Mouse (Mus musculus) urinary bladder, postnatal 25 days (tissue): Measurements from ENCODE around the gene Rapsn.

ENCODE experiments used
- DNase-seq: peaks from one replicate; pipeline ENCODE4 v3.0.0; 2022; ENCODE audit warnings: low spot score

The Rapsn gene

DNA sequence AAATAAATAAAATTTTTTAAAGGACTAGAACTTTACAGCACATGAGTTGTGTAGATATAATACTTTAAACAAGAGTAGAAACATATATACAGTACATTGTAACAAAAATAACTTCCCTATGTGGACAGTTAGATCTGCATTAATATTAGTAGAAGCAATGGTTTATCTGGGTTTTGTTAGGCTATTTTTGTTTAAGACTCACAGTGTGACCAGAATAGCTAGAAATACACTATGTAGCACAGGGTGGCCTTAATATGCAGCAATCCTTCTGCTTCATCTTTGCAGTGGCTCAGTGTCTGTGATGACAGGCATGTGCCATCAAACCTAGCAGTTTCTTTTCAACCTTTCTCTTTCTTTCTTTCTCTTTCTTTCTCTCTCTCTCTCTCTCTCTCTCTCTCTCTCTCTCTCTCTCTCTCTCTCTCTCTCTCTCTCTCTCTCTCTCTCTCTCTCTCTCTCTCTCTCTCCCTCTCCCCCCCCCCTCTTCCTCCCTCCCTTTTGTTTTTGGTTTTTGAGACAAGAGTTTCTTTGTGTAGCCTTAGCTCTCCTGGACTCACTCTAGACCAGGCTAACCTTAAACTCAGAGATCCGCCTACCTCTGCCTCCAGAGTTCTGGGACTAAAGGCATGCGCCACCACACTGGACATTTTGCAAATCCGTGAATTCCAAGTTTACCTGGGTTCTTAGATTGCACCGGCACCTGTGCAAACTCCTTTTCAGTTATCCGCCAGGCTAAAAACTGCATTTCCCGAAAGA, 17.9 kb downstream of the Rapsn start:
- DNase-seq: no peak

DNA sequence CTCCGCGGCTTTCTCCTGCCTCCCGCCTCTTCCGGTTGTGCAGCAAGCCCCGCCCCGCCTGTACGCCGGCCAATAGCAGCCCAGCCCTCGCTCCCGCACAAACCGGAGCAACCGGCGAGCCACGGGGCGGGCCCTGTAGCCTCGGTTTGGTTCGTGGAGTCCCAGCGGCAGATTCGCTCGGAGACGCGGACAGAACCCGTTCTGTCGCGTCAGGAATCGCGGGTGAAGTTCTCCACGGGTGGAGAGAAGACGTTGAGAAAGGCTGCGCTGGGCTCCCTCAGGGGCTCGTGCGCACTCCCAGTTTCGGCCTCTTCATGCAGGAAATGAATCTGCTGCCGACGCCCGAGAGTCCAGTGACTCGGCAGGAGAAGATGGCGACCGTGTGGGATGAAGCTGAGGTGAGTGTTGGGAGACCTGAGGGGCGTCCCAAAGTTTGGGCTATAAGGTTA, 18.5 kb downstream of the Rapsn start, which contains the start of gene Psmc3:
Gene Psmc3, plus strand, starts transcription at position 76 of the 449 bp plus-strand sequence.
- peak; percentile 96 for DNase-seq

DNA sequence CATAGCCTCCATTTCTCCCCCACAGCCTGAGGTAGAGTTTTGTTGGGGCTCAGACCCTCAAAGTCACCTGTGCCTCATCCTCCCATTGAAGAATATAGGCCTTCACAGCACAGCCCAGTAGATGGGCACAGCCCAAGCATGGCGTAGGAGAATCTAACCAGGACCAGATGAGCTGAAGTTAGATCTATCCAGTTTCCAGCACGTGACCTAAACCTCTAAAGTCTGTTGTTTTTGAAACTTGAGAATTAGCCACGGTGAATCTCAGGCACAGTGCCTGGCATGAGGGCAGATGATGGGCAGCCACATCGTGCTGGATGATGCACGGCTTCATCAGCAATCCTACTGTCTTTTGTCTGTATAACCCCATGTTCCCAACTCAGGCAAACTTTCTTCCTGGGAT, 23.0 kb downstream of the Rapsn start:
- DNase-seq: no peak

DNA sequence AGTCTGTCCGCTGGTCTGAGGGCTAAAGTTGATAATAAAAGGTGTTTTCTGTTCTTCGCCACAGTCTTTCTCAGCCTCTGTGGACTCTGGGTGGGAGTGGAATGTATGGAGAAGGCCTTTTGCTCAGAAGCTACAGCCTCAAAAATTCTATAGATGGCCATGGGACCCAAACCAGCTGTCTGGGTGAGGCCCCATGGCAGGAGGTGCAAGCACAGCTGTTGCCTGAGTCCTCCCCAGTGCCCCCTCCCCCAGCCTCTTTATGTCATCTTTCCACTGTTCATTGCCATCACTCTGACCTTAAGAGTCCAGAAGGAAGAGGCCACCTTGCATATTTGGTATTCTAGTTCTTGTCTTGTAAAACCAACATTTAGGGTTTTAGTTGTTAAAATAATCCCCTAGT, 24.0 kb downstream of the Rapsn start:
- DNase-seq: no peak

DNA sequence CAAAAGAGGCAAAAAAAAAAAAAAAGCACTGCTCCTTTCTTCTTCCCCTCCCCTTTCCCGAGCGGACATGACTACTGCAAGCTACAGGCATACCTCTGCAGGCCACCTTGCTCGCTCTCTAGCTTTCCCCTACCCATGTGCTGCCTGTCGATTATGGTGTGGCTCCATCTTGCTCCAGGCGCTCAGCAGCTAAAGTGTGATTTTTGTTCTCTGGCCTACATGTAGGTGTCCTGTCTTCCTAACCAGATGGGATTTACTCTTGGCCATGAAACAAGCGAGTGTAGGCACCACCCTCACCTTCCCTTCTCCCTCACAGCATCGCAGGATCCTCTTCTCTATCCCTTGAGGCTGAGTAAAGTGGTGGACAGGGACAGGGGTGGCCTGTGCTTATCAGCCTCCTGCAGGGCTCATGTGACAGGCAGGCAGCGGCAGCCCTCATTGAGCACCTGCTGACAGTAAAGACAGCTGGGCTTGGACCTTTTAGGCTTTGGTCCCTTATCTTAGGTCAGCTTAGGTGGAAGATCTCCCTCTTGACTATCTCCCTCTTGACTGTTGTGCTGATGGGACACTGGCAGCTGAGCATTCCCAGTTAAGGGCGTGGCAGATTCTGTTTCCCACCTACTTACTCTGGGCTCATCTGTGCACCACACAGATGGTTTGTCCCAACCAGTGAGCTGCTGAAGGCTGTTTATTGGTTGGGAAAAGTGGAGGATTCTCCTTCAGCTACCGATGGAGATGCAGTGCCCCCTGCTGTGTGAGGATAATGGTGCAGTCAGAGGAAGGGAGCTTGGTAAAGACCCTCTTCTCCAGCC, 25.3 kb downstream of the Rapsn start:
- DNase-seq: no peak

DNA sequence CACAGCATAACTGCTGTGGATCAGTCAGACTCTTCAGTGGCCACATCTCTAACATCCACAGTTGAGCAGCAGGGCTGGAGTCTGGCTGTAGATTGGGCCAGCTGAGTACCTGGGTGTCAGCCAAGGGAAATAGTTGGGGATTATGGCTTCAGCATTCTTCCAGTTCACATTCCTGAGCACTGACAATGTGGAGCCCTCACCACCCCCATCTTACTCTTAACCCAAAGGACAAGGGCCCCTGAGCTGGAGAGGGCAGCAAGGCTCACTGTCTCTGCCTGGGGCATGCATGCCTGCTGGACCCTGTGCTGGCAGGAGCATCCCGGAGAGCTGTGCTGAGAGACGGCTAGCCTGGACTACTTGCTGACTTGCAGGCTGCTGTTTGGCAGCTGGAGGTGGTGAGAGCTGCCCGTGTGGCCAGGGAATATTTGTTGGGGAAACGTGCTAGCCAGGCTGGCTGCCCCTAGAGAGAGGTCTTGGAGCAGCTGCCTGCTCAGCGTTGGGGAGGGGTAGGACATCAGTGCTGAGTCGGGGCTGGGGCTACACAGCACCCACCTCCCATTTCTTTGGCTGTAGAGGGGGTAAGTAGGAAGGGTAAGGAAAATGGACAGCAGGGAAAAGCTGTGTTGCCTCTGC, 26.5 kb downstream of the Rapsn start:
- DNase-seq: peak; percentile 43

DNA sequence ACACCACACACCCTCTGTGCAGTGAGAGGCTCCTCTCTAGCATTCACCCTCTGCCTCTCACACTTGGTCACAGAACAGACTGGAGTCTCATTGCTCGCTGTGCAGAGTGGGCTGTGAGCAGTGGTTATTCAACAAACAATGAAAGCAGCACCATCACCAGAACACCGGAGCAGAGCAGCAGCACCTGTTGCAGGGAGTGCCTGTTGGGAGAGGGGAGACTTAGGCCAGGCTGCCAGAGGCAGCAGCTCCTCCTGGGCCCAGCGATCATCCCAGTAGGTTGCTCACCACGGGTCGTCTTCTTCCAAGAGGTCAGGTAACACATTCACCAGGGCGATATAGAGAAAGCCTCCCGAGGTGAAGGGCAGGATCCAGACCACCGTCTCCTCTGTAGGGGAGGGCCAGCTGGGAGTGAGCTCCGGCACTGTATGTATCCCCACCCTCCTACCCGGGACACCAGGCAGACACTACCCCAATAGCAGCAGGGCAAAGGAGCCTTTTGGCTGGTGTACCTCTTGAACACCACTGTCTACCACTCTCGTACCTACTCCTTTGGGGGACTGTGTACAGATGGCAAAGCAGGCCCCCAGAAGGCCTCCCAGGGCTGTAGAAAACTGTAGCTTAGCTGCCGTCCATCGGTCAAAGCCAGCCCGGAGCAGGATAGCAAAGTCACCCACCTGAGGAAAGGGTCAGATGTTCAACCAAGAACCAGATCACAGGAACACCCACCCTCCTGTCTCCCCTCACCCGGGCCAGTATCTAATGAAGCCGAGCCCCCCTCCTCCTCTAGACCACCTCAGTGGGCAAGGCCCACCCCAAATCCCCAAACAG, 27.6 kb downstream of the Rapsn start:
- DNase-seq: no peak

DNA sequence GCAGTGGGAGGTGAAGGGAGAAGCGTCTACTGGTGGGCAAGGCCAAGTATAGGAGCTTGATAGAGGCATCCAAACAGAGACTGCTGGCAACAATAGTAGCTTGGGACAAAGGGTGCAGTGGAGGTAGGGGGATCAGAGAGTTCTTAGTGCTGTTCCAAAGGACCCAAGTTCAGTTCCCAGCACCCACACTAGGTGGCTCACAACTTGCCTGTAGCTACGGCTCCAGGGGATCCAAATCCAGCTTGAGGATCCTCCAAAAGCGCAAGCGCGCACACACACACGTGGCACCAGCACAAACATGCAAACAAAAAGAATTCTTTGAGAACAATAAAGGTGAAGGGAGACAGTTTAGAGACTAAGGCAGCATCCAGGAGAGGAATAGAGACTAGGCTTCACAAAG, 28.8 kb downstream of the Rapsn start:
- no peak for DNase-seq

DNA sequence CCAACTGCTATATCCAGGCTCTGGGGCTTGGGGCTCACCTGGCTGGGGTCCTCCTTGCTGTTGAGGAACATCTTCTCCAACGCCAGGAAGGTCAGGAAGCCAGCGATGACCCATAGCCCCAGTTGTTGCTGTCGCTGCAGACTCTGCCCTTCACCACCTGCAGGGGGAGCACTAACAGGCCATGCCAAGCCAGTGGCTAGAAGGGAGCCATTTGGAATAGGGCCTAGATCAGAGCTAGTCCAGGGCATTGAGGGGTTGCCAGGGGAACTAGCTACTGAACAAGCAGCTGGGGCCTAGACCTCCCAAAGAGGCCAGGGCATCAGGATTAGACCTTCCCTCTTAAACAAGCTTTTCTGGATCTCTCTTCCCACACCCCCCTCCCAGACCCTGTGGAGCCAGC, 30.1 kb downstream of the Rapsn start:
- no peak for DNase-seq

DNA sequence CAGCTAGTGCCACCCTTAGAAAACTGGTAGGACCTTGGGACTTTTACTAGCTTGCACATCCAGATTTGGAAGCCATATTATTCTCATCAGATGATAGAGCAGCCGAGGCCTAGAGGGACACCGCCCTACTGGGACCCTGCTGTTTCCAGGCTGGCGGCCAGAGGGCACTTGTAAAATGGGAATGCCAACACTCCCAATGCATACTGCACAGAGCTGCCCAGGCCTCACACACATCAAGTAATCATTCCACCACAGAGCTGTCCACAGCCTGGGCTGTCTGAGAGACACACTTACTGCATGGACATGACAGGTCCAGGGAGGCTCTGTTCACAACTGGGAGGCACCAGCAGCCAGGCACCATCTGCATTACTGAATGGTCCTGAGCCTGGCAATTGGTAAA, 31.0 kb downstream of the Rapsn start:
- DNase-seq: no peak

DNA sequence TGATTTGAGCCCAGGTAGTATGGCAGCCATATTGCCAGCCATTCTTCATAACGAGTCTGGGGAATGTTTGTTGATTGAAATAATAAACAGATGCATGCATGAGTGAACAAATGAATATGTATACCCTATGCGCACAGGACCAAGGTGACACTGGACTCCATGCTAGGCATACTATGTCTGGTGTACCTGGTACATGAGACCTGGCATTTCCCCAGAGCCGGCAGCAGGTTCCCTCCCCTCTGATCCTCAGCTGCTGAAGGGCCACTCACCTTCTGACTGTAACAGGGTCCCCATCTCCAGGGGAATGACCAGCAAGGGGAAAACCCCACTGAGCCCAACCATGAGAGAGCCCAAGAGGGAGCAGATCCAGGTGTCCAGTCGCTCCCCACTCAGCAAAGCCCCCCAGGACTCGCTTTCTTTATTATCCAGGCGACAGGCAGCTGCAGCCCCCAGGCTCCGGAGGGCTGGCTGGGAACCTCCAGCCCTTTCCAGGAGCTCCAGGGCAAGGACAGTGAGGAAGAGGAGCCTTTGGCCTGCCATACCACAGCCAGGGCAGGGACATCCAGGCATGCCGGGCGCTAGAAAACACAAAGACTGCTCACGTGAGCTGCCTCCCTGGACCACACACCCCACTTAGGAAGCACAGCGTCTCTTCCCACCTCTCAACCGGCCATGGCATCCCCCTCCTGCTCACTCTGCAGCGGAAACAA, 32.9 kb downstream of the Rapsn start:
- no peak for DNase-seq

DNA sequence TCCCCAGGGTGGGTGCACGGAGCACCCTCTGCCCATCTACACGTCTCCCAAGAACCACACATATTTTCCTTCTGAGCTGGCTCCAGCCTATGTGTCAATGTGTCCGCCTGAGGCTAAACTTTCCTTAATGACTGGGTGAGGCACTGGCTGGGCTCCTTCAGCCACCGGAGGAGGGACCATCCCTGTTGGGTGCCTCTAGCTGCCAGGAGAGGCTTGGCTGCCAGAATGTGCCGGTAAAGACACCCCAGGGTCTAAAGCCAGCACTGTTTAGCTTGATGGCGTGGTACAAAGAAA, 33.4 kb downstream of the Rapsn start:
- DNase-seq: no peak

DNA sequence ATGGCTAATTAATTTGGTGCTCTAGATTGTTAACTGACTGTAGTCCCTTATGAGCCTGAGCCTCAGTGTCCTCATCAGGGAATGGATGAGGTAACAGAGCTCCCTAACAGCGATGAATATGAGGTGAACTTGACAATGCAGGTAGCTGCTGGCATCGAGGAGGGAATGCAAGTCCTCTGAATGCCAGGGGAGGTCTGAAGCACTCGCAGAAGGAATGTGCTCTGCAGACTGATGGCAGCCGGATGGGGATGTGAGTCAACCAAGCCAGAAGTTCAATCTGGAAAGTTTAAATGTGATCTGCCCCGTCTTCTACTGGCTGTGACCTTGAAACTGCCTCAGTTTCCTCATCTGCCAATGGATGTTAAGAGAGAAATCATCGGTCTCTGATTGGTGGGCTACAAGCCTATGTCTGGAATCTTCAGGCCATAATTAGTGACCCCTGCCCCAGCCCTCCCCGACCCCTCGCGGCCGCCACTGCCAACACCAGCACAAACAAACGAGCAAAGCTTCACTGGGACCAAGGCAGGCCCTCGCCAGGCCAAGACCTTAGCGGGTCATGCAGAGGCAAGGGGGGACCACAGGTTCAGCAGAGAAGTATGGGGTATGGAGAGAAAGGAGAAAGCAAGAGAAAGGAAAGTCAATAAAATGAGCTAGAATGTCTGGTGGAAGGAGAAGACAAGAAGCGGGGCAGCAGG, 34.0 kb downstream of the Rapsn start:
- no peak for DNase-seq

DNA sequence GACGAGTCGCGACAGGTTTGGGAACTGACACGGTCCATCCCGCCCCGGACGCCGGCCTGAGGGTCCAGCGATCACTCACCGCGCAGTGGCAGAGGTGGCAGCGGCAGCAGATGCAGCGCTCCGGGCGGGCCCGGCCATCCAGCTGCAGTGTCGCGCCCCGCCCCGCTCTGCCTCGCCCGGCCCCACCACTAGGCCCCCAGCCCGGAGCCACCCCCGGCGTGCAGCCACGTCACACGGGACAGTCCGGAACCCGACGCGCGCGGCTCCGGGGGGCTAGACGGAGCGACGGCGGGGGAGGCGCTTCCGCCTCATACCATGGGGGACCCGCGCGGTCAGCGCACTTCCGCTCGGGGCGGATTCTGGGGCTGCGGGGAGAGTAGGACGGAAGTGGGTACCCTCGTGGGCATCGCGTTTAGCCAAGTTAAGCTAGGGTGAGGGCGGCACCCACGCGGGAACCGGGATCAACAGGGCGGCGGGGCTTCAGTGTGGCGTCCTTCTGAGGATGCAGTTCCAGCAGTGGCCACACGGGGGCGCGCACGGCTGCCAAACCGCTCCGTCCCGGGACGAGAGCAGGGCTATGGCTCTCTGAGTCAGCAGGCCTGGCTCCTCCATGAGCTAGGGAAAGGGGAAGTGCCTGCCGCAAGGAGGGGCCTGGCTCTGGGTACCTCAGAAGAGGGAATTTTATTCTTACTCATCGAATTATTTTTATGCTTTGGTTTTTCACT, 34.8 kb downstream of the Rapsn start, which contains the start of gene Slc39a13:
Gene Slc39a13, minus strand, starts transcription at position 342 of the 725 bp plus-strand sequence.
- peak; percentile 96 for DNase-seq

DNA sequence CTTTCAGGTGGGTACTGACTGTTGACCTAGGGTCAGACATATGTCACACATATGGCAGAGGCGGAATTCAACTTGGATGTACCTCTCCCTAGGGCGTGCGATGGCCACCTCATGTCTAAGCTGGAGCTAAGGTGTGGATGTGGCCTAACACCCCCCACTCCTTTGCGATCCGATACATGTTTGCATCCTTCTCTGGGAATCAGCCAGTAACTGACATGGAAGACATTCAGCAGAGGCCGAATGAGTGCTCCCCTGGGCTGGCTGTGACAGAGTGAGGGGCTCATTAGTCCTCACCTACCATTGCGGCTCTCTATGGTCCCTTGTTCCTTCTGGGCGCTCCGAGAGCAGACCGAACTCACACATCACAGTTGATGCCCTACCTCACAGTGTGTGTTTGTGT, 35.6 kb downstream of the Rapsn start:
- no peak for DNase-seq

DNA sequence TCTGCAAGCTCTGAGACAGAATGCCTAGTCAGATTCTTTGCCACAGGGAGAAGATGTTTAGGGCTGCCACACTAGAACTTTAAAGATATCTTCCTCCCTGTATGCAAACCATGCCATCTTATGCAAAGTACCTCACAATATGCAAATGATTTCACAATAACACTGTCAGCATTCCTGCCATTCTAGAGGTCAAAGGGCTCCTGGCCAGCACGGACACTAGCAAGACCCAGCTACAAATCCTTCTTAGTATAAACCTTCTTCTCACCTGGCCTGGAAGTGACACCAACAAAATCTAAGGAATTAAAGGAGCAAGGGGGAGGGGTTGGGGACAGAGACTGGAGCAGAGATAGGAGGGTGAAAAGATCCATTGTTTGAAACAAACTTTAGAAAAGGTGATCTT, 36.7 kb downstream of the Rapsn start:
- DNase-seq: no peak

DNA sequence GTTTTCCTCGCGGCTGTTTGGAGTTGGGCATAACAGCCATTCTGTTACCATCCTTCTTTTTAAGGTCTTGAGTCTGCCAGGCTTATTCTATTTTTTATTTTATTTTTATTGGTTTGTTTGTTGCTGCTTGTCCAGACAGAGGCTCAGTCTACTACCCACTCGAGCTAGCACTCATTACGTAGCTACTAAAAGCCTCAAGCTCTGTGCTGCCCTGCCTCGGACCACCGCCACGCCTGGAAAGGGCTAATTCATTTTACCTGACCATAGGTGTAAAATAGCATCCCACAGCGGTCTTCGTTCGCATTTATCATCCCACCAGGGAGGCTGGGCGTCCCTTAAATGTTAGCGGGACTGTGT, 42.5 kb downstream of the Rapsn start:
- DNase-seq: no peak

DNA sequence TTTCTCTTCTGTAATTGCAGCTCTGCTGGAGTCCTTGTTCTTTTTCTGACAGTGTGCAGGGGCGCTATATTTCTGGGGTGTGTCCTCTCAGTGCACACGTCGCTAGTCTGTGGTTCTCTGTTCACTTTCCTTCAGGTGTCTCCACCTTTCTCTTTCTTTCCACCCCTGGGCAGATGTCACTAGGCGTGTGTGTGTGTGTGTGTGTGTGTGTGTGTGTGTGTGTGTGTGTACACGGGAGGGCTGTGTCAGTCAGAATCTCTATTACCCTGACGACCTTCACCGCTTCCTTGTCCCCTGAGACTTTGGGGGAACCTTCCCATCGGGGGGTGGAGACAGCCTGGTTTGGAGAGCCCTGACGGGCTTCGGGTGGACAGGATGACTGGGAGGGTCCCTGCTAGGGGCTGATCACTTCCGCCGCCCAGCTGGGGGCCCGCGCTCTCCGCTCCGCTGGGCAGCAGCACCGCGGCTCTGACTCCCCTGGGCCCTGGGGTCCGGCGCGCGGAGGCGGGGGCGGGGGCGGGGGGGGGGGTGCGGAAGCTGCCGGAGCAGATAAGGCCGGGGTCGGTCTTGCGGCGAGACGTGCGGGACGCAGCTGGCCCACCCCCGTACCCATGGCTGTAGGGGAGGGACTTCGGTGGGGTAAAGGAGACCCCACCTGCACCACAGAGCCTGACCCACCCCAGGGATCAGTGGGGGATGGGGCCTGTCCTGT, 43.0 kb downstream of the Rapsn start:
- DNase-seq: no peak

DNA sequence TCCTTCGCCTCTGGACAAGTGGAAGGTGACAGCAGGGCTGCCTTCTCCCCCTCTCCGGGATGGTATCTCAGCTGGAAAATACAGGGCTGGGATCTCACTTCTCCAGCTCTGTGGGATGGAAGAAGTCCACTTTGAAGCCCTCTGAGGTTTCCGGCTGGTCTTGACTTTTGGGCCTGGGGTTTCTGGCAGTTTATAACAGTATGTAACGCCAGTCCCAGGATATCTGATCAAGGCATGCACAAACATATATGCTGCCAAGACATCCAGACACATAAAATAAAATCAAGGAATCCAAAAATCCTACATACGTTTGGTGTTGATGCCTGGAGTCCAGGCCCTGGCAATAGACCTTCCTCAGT, 43.6 kb downstream of the Rapsn start:
- no peak for DNase-seq
